Mouse (Mus musculus): ENCODE measurements around the gene Erbb4. TPM values are rescaled to one million over a fixed set of nuclear protein-coding genes. Genes with fewer than 3 reads are reported as not detected.

Gene Erbb4
- polyA plus RNA-seq, 1 experiment from 2014 or later, result 0.07 TPM

- WGBS (ENCODE audit: insufficient replicate concordance), result 63% methylated on average over 4 of the region's 4 CpGs
- Histone ChIP-seq H3K27ac (no peak overlapping the region), H3K4me3 (no peak overlapping the region), H3K36me3 (no peaks in the 10 kb centered on the region), H3K27me3 (replicated peaks) (no peaks in the 10 kb centered on the region), H3K9me3 (replicated peaks) (no peaks in the 10 kb centered on the region), H3K4me2 (no peak overlapping the region), H3K9ac (no peak overlapping the region), H3K4me1 (no peaks in the 10 kb centered on the region)
- no peak for ATAC-seq
Observed at GRCm38 (mm10) chr1:69023157-69023925, 84.5 kb downstream of the Erbb4 start.

DNA sequence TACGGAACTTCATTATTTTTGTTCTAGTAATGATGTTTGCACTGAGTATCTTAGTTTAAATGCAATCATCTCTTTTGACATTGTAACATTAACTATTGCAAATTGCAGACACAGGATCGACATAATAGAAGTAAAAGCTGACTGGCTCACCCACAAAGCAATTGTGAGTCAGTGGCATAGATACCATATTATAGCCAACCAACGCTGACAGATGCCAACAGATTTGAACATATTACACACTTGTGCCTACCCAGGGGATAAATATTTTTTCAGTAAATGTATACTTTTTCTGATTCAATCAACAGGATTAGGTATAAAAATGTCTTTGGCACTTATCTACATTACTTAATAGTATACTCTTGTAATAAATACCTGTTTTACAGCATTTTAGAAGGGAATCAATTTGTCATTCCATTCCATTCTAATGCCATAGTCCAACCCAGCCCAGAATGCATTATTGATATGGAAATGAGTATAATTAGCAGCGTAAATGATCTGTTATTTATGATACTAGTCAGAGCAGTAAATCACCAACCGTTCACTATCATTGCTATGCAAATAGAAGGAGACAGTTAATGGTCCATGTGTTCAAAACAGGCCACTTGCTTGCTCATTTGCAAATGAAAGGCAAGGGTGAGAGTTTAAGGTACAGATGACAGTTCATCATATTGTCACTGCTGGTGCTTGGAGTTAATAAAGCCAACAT, 97.9 kb downstream of the Erbb4 start:
- 65% methylated on average over 5 of the region's 5 CpGs for WGBS (ENCODE audit: insufficient replicate concordance)
- Histone ChIP-seq H3K4me3 (no peak overlapping the region), H3K4me1 (no peaks in the 10 kb centered on the region)

DNA sequence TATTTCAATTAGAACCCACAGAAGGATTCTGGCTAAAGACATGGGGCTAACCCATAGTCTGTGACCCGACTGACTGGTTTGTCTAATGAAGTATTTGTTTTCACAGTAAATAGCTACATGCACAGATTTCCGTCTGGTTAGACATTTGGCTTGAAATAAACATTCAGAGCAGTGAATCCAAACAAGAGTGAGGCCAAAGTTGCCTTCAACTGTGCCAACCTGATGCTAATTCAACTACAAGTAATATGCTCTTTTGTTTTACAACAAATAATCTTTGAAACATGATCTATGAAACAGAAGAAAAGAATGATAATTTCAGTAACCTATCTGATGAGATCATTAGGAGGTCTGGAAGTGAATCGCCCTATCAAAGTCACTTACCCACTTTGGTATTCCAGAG, 106.5 kb downstream of the Erbb4 start:
- Histone ChIP-seq H3K27me3 (replicated peaks) (no peaks in the 10 kb centered on the region), H3K4me1 (no peaks in the 10 kb centered on the region), H3K9ac (no peak overlapping the region), H3K36me3 (no peaks in the 10 kb centered on the region), H3K27ac (no peak overlapping the region), H3K4me3 (no peak overlapping the region), H3K9me3 (replicated peaks) (no peaks in the 10 kb centered on the region), H3K4me2 (no peak overlapping the region)
- no peak for ATAC-seq
- 45% methylated on average over 3 of the region's 3 CpGs for WGBS (ENCODE audit: insufficient replicate concordance)

More for the DNA sequence above, 97.9 kb downstream of the Erbb4 start:
- Histone ChIP-seq H3K9me3 (replicated peaks) (no peaks in the 10 kb centered on the region), H3K27me3 (replicated peaks) (no peaks in the 10 kb centered on the region), H3K27ac (no peak overlapping the region), H3K36me3 (no peaks in the 10 kb centered on the region), H3K4me2 (no peak overlapping the region), H3K9ac (no peak overlapping the region)
- no peak for ATAC-seq

- WGBS (ENCODE audit: insufficient replicate concordance), result 45% methylated on average over 2 of the region's 2 CpGs
- no peak overlapping the region for H3K4me2 ChIP-seq
- H3K36me3 ChIP-seq, result no peaks in the 10 kb centered on the region
- no peak overlapping the region for H3K4me3 ChIP-seq
- H3K4me1 ChIP-seq, result no peaks in the 10 kb centered on the region
- no peak overlapping the region for H3K27ac ChIP-seq
- ATAC-seq, result no peak
- no peak overlapping the region for H3K9ac ChIP-seq
- H3K9me3 ChIP-seq (replicated peaks), result no peaks in the 10 kb centered on the region
- H3K27me3 ChIP-seq (replicated peaks), result no peaks in the 10 kb centered on the region
Observed at GRCm38 (mm10) chr1:68979251-68979650, 128.6 kb downstream of the Erbb4 start.

DNA sequence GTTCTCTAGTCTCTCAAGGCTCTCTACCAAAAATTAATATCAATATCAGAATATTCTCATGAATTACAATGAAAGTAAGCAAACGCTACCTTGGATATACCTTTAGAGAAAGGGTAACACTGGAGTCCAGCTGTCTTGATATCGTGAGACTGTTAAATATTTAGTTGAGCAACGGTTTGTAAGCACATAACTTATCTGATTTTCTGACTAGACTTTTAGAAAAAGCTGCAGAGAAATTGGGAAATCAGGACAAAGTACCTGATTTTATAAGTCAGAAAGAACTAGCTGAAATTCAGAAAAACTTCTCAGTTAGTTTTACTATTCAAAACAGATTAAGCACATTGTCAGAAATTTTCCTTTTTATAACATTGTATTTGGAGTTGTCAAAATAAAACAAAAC, 129.3 kb downstream of the Erbb4 start:
- Histone ChIP-seq H3K4me3 (no peak overlapping the region), H3K27me3 (replicated peaks) (no peaks in the 10 kb centered on the region), H3K9ac (no peak overlapping the region), H3K27ac (no peak overlapping the region), H3K4me1 (no peaks in the 10 kb centered on the region), H3K36me3 (no peaks in the 10 kb centered on the region), H3K4me2 (no peak overlapping the region), H3K9me3 (replicated peaks) (no peaks in the 10 kb centered on the region)
- no peak for ATAC-seq
- 58% methylated on average over 3 of the region's 3 CpGs for WGBS (ENCODE audit: insufficient replicate concordance)

- no peak for ATAC-seq
- H3K9me3 ChIP-seq (replicated peaks), result no peaks in the 10 kb centered on the region
- no peaks in the 10 kb centered on the region for H3K27me3 ChIP-seq (replicated peaks)
- 68% methylated on average over 5 of the region's 5 CpGs for WGBS (ENCODE audit: insufficient replicate concordance)
- no peak overlapping the region for H3K4me2 ChIP-seq
- no peaks in the 10 kb centered on the region for H3K36me3 ChIP-seq
- no peak overlapping the region for H3K27ac ChIP-seq
- no peaks in the 10 kb centered on the region for H3K4me1 ChIP-seq
- no peak overlapping the region for H3K9ac ChIP-seq
- no peak overlapping the region for H3K4me3 ChIP-seq
Observed at GRCm38 (mm10) chr1:68973355-68974127, 134.3 kb downstream of the Erbb4 start.

DNA sequence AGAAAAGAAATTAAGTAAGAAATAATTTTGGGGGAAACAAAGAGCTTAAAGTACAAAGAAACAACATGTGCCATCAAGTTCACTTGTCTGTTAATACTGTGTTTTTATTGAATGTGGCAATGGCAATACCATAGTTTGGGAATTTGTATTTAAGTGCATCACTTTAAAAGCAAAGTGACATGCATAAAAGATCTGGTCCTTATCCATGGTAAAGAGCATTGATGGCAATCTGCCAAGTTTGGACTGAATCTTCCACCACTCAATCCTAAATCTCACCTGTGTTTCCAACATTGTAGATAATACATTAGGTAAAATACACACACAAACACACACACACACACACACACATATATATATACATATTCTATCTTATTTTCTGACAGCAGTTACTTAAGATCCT, 143.7 kb downstream of the Erbb4 start:
- Histone ChIP-seq H3K9ac (no peak overlapping the region), H3K27ac (no peak overlapping the region)
- ATAC-seq, result no peak

DNA sequence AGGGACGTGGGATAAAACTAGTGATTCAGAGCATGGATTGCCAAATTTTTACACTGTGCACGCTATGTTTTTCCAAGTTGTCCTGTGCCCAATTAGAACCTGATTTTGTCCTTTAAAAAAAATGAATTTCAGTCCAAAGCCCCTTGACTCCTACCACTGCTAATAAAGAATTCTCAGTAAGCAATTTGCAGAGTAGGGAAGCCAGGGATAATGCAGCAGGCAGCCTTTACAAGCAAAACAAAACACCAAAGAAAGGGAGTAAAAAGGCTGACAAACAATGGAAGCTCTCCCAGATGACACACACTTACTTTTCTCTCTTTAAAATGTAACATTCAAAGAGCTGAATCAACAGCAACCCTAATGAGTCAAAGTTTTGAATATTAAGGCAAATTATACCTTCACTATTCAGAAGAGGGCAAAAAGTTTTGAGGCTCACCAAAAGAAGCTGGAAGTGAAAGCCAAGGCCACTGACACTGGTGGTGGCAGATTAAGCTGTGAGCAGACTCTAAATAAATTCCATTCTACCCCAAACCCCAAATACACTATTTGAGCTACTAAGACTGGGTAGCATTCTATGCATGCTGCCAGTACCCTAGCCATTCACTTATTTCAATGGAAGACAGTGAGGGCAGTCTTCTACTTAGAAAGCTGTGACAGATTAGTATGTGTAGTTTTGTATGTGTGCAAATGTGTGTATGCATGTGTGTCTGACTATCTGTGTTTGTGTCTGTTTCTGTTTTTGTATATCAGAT, 146.3 kb downstream of the Erbb4 start:
- no peak overlapping the region for H3K4me2 ChIP-seq
- H3K9me3 ChIP-seq (replicated peaks), result no peaks in the 10 kb centered on the region
- no peak overlapping the region for H3K27ac ChIP-seq
- no peaks in the 10 kb centered on the region for H3K36me3 ChIP-seq
- H3K27me3 ChIP-seq (replicated peaks), result no peaks in the 10 kb centered on the region
- WGBS (ENCODE audit: insufficient replicate concordance), result 48% methylated on average over 2 of the region's 2 CpGs
- no peaks in the 10 kb centered on the region for H3K4me1 ChIP-seq
- H3K9ac ChIP-seq, result no peak overlapping the region
- H3K4me3 ChIP-seq, result no peak overlapping the region
- no peak for ATAC-seq

More for the DNA sequence above, 143.7 kb downstream of the Erbb4 start:
- Histone ChIP-seq H3K4me3 (no peak overlapping the region), H3K9me3 (replicated peaks) (no peaks in the 10 kb centered on the region), H3K4me1 (no peaks in the 10 kb centered on the region), H3K36me3 (no peaks in the 10 kb centered on the region), H3K27me3 (replicated peaks) (no peaks in the 10 kb centered on the region), H3K4me2 (no peak overlapping the region)

- 39% methylated on average over 4 of the region's 4 CpGs for WGBS (ENCODE audit: insufficient replicate concordance)
- Histone ChIP-seq H3K36me3 (no peaks in the 10 kb centered on the region), H3K4me3 (no peak overlapping the region), H3K9me3 (replicated peaks) (no peaks in the 10 kb centered on the region), H3K27ac (no peak overlapping the region), H3K27me3 (replicated peaks) (no peaks in the 10 kb centered on the region), H3K9ac (no peak overlapping the region), H3K4me1 (no peaks in the 10 kb centered on the region), H3K4me2 (no peak overlapping the region)
- no peak for ATAC-seq
Observed at GRCm38 (mm10) chr1:68956766-68957533, 150.9 kb downstream of the Erbb4 start.

GRCm38 (mm10) chr1:68955482-68955881, 152.4 kb downstream of the Erbb4 start:
- no peak overlapping the region for H3K9ac ChIP-seq
- H3K36me3 ChIP-seq, result no peaks in the 10 kb centered on the region
- no peak overlapping the region for H3K4me3 ChIP-seq
- H3K4me2 ChIP-seq, result no peak overlapping the region
- no peak for ATAC-seq
- H3K9me3 ChIP-seq (replicated peaks), result no peaks in the 10 kb centered on the region
- no peaks in the 10 kb centered on the region for H3K27me3 ChIP-seq (replicated peaks)
- 64% methylated on average over 2 of the region's 2 CpGs for WGBS (ENCODE audit: insufficient replicate concordance)
- H3K4me1 ChIP-seq, result no peaks in the 10 kb centered on the region
- no peak overlapping the region for H3K27ac ChIP-seq

DNA sequence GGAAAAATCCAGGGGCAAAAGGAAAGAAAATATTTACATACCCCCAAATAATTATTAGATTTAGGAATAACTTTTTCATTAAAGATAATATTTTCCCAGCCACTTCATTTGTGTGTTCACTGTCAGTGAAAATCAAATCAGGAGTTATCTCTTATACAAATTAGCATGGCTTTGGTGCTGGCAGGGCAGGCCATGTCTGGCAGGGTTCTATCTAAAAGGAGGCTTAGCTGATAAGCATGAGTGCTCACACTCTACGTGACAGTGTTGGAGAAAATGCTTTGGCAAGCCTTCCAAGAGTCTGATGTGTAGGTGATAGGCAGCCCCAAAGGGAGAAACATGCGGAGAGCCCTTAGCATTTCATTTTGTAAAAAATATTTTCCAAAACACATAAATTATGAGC, 164.7 kb downstream of the Erbb4 start:
- H3K27me3 ChIP-seq (replicated peaks), result no peaks in the 10 kb centered on the region
- H3K9ac ChIP-seq, result no peak overlapping the region
- no peak overlapping the region for H3K4me3 ChIP-seq
- 38% methylated on average over 2 of the region's 2 CpGs for WGBS (ENCODE audit: insufficient replicate concordance)
- no peaks in the 10 kb centered on the region for H3K9me3 ChIP-seq (replicated peaks)
- no peaks in the 10 kb centered on the region for H3K36me3 ChIP-seq
- no peak overlapping the region for H3K4me2 ChIP-seq
- ATAC-seq, result no peak
- no peak overlapping the region for H3K27ac ChIP-seq
- no peaks in the 10 kb centered on the region for H3K4me1 ChIP-seq
